Mouse (Mus musculus): ENCODE measurements around the gene Ccdc8. TPM values are rescaled to one million over a fixed set of nuclear protein-coding genes. Genes with fewer than 3 reads are reported as not detected.

Gene Ccdc8
- total and polyA plus RNA-seq, 3 experiments, result 0.11 TPM; not detected in 2

DNA sequence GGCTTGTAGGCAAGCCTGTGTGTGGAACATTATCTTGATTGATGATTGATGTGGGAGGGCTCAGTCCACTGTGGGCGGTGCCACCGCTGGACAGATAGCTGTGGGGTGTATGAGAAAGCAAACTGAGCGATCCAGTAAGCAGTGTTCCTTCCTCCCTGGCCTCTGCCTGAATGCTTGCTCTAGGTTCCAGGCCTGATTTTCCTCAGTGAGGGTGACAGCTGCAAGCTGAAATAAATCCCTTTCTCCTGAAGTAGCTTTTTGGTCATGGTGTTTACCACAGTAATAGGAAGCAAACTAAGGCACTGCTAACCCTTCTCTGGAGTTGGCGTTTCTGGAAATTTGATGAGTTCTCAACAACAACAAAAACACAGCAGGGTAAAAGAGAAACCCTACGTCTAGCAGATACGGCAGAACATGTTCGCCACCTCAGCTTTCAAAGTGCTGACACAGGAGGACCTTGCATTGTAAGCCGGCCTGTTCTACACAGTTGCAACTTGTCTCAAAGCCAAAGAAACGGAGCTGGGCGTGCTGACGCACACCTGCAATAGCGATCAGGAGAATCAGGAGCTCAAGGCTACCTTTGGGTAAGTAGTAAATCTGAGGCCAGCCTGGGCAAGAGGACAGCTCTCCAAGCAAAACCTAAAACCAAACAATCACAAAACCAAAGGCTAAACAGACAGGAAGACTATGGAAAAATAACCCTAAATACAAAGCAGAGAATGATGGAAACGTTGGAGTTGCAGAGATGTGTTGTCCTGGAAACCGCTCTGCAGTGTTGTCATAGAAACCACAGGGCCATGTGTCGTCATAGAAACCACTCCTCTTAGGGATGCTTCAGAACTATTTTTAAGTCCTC lies 35.9 kb upstream of the Ccdc8 start:
- DNase-seq (ENCODE audit: low read depth, low spot score), result no peak
- no peak overlapping the region for H3K4me3 ChIP-seq (ENCODE audit: control insufficient read depth in 1 of 2, insufficient read depth in 1 of 2, low read depth in 2 of 2, low read length in 2 of 2)
- H3K36me3 ChIP-seq (ENCODE audit: control insufficient read depth in 1 of 2, insufficient read depth in 2 of 2, low read length in 2 of 2), result no peaks in the 10 kb centered on the region; a peak in 1 of 4 replicates
- H3K4me1 ChIP-seq (ENCODE audit: control insufficient read depth in 1 of 2, insufficient read depth in 2 of 2, low read length in 2 of 2), result peaks cover 0 to 5% of the 10 kb centered on the region in 2 experiments; a peak in 2 of 4 replicates
- H3K9me3 ChIP-seq (replicated peaks; ENCODE audit: insufficient read depth, low read length), result no peaks in the 10 kb centered on the region
- H3K27ac ChIP-seq (ENCODE audit: control insufficient read depth, low read depth, low read length), result no peak overlapping the region
- no peaks in the 10 kb centered on the region for H3K79me2 ChIP-seq (ENCODE audit: control insufficient read depth, insufficient read depth, low read length, poor library complexity)
- TF ChIP-seq MYB (IDR thresholded peaks at IDR 0.05; ENCODE audit: low read depth, low read length) (no peak), MAFK (IDR thresholded peaks at IDR 0.05; ENCODE audit: borderline replicate concordance, low read depth, low read length) (no peak), NRF1 (IDR thresholded peaks at IDR 0.05; ENCODE audit: insufficient read depth, low read depth, low read length, poor library complexity, severe bottlenecking) (no peak)
- H3K27me3 ChIP-seq (ENCODE audit: control insufficient read depth in 1 of 2, insufficient read depth in 2 of 2, low read length in 2 of 2), result no peaks in the 10 kb centered on the region
- no peak overlapping the region for H3K9ac ChIP-seq (ENCODE audit: control insufficient read depth, low read depth, low read length, poor library complexity, severe bottlenecking)

DNA sequence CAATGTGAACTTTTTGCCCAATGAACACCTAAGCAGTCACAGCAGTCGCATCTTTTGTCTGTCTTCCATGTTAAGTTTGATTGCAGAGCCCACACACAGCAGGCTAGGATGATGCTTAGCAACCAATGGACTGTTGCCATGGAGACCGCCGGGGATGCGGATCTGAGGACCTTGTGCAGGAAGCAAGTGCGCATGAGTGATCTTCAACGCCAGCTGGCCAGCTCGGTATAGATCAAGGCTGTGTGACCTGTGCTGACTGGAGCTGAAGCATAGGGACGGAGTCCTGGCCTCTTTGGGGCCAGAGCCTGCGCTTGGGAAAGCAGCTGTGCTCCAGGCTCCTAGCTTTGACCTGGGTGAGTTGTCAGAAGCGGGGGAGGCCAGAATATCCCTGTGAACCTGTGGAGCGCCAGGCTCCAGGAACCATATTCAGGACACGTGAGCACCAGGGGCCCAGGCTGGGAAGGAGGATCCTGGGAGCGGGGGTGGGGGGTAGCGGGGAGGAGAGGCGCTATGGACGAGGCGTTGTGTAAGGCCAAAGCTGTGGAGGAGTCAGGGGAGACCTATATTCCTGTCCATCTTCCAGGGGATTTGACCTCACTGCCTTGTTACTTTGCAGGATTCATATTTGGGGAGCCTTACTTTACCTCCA lies 32.8 kb upstream of the Ccdc8 start, which contains the start of gene Pnmal1:
Pnmal1 (plus strand) TSS at position 141 of the 649 bp plus-strand sequence.
- DNase-seq (ENCODE audit: low read depth, low spot score), result no peak
- H3K4me1 ChIP-seq (ENCODE audit: control insufficient read depth in 1 of 2, insufficient read depth in 2 of 2, low read length in 2 of 2), result peaks cover 0 to 5% of the 10 kb centered on the region in 2 experiments; a peak in 2 of 4 replicates
- H3K36me3 ChIP-seq (ENCODE audit: control insufficient read depth in 1 of 2, insufficient read depth in 2 of 2, low read length in 2 of 2), result no peaks in the 10 kb centered on the region; a peak in 1 of 4 replicates
- peaks cover 0 to 2% of the 10 kb centered on the region in 2 experiments; a peak in 3 of 4 replicates for H3K27me3 ChIP-seq (ENCODE audit: control insufficient read depth in 1 of 2, insufficient read depth in 2 of 2, low read length in 2 of 2)
- H3K27ac ChIP-seq (ENCODE audit: control insufficient read depth, low read depth, low read length), result no peak within 1 kb of the TSS
- no peak for TF ChIP-seq HCFC1 (IDR thresholded peaks at IDR 0.05; ENCODE audit: low read depth, low read length)
- TF ChIP-seq MAZ (IDR thresholded peaks at IDR 0.05; ENCODE audit: low read depth, low read length), result no peak
- TF ChIP-seq MEF2A (IDR thresholded peaks at IDR 0.05; ENCODE audit: extremely low read depth, insufficient replicate concordance, low read depth, low read length, poor library complexity, severe bottlenecking), result no peak
- TF ChIP-seq MAX (IDR thresholded peaks at IDR 0.05; ENCODE audit: low read length), result no peak
- no peak for TF ChIP-seq CHD2 (IDR thresholded peaks at IDR 0.05; ENCODE audit: low read length)
- TF ChIP-seq KAT2A (conservative IDR thresholded peaks at IDR 0.05; ENCODE audit: low read depth, low read length), result no peak
- TF ChIP-seq ZKSCAN1 (IDR thresholded peaks at IDR 0.05; ENCODE audit: low read depth, low read length), result no peak
- no peak for TF ChIP-seq UBTF (IDR thresholded peaks at IDR 0.05; ENCODE audit: borderline replicate concordance, insufficient read depth, low read depth, low read length)
- TF ChIP-seq GABPA (IDR thresholded peaks at IDR 0.05; ENCODE audit: low read depth, low read length), result no peak
- no peak for TF ChIP-seq USF1 (IDR thresholded peaks at IDR 0.05; ENCODE audit: low read depth, low read length)
- TF ChIP-seq USF2 (IDR thresholded peaks at IDR 0.05; ENCODE audit: borderline replicate concordance in 1 of 2, insufficient read depth in 1 of 2, low read depth in 1 of 2, low read length in 2 of 2), result no peak
- no peak for TF ChIP-seq ETS1 (IDR thresholded peaks at IDR 0.05; ENCODE audit: low read depth, low read length)
- TF ChIP-seq E2F4 (IDR thresholded peaks at IDR 0.05; ENCODE audit: borderline replicate concordance, low read depth, low read length), result no peak
- no peak for TF ChIP-seq JUND (IDR thresholded peaks at IDR 0.05; ENCODE audit: low read depth, low read length)
- TF ChIP-seq POLR2AphosphoS5 (IDR thresholded peaks at IDR 0.05; ENCODE audit: borderline replicate concordance, low read depth, low read length), result no peak
- TF ChIP-seq ELF1 (IDR thresholded peaks at IDR 0.05; ENCODE audit: low read depth, low read length), result no peak
- TF ChIP-seq MXI1 (IDR thresholded peaks at IDR 0.05; ENCODE audit: low read depth, low read length), result no peak
- TF ChIP-seq RCOR1 (IDR thresholded peaks at IDR 0.05; ENCODE audit: low read depth, low read length), result no peak
- no peak for TF ChIP-seq NRF1 (IDR thresholded peaks at IDR 0.05; ENCODE audit: insufficient read depth, low read depth, low read length, poor library complexity, severe bottlenecking)
- no peak within 1 kb of the TSS for H3K9ac ChIP-seq (ENCODE audit: control insufficient read depth, low read depth, low read length, poor library complexity, severe bottlenecking)
- H3K4me3 ChIP-seq (ENCODE audit: control insufficient read depth in 1 of 2, insufficient read depth in 1 of 2, low read depth in 2 of 2, low read length in 2 of 2), result no peak within 1 kb of the TSS
- H3K9me3 ChIP-seq (replicated peaks; ENCODE audit: insufficient read depth, low read length), result no peaks in the 10 kb centered on the region
- H3K79me2 ChIP-seq (ENCODE audit: control insufficient read depth, insufficient read depth, low read length, poor library complexity), result no peaks in the 10 kb centered on the region
